ENCODE assay signal across 9 mouse cellular contexts in the genomic region with DNA sequence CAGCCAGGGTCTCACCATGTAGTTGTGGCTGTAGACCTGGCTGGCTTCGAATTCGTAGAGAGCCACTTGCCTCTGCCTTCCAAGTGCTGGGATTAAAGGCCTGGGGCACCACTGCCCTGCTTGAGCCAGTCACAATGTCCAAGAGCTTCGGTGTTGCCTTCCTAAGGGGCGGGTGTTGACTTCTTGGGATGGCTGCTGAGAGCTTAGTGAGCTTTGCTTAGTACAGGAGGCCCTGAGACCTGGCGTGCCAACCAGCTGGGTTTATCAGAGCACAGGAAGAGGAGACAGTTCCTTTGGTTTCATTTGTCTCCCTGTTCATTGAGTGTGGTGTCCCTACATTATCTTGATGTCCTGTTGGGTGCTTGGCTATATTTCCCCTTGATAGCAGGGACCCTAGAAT. TPM values are rescaled to one million over a fixed set of nuclear protein-coding genes. Genes with fewer than 3 reads are reported as not detected.
DNase-seq lines count a peak whose midpoint lies in the region; ATAC-seq and TF ChIP-seq lines count a peak whose summit lies in the region.
"Had no signal": no experiment of that assay in that cellular context is flagged by ENCODE, and none has a peak within 500 bp of the region (broad histone marks: within the 10 kb centered on the region; RNA-seq: fewer than 3 reads in every experiment).

No protein-coding gene starts in this region.

- no peak for TF ChIP-seq POLR2A in cortical plate, adult 2 months (IDR thresholded peaks at IDR 0.05; ENCODE audit: extremely low read depth, insufficient read depth, low read length)

- H3K36me3 ChIP-seq in heart, embryonic 15.5 days: no peaks in the 10 kb centered on the region
- no peaks in the 10 kb centered on the region for H3K36me3 ChIP-seq in intestine, embryonic 15.5 days
- no peaks in the 10 kb centered on the region for H3K36me3 ChIP-seq in midbrain, embryonic 13.5 days

- H3K9ac ChIP-seq in heart, embryonic 15.5 days: peak overlapping the region; percentile 88
- peak overlapping the region; percentile 78 for H3K9ac ChIP-seq in intestine, embryonic 15.5 days
- peak overlapping the region; percentile 93 for H3K9ac ChIP-seq in midbrain, embryonic 13.5 days (replicated peaks)

- no peak for DNase-seq in heart, adult 8-10 months (ENCODE audit: low spot score)
- no peak for DNase-seq in gastrocnemius, postnatal 4 days (ENCODE audit: low spot score in 2 of 2)
- DNase-seq in gastrocnemius, postnatal 10 days: no peak
- no peak for DNase-seq in cerebellum, adult 9-10 months
- DNase-seq: cerebellum, adult 2 months had no signal

- no peak for TF ChIP-seq CTCF in cortical plate, adult 2 months (IDR thresholded peaks at IDR 0.05; ENCODE audit: extremely low read depth, insufficient read depth, low read length)

- 18% methylated on average over 5 of the region's 5 CpGs for WGBS in heart, embryonic 15.5 days
- 23% methylated on average over 5 of the region's 5 CpGs for WGBS in intestine, embryonic 15.5 days
- WGBS in midbrain, embryonic 13.5 days: 33% methylated on average over 5 of the region's 5 CpGs

- H3K4me2 ChIP-seq in heart, embryonic 15.5 days: peak overlapping the region; percentile 79
- peak overlapping the region; percentile 90 for H3K4me2 ChIP-seq in intestine, embryonic 15.5 days (replicated peaks)
- H3K4me2 ChIP-seq in midbrain, embryonic 13.5 days (replicated peaks): peak overlapping the region; percentile 76

- peaks cover 72% of the 10 kb centered on the region for H3K4me1 ChIP-seq in heart, embryonic 15.5 days (replicated peaks)
- peaks cover 10% of the 10 kb centered on the region; the same call in 1 of the 2 replicates for H3K4me1 ChIP-seq in cortical plate, adult 2 months (ENCODE audit: control insufficient read depth, insufficient read depth, low read length)
- peaks cover 69% of the 10 kb centered on the region for H3K4me1 ChIP-seq in intestine, embryonic 15.5 days (replicated peaks)
- H3K4me1 ChIP-seq in midbrain, embryonic 13.5 days (replicated peaks): peaks cover 73% of the 10 kb centered on the region

- ATAC-seq in heart, embryonic 15.5 days (replicated peaks; ENCODE audit: insufficient number of reproducible peaks, insufficient read depth, low FRiP score, low read depth): no peak
- ATAC-seq in intestine, embryonic 15.5 days: no peak
- ATAC-seq in midbrain, embryonic 13.5 days: no peak

- no peaks in the 10 kb centered on the region for H3K9me3 ChIP-seq in heart, embryonic 15.5 days (replicated peaks)
- H3K9me3 ChIP-seq in intestine, embryonic 15.5 days: no peaks in the 10 kb centered on the region
- no peaks in the 10 kb centered on the region for H3K9me3 ChIP-seq in midbrain, embryonic 13.5 days

- H3K4me3 ChIP-seq in heart, embryonic 15.5 days: peak overlapping the region; percentile 89
- H3K4me3 ChIP-seq in cortical plate, adult 2 months (ENCODE audit: insufficient read depth, low read length): peak overlapping the region; percentile 68
- peak overlapping the region; percentile 74 for H3K4me3 ChIP-seq in intestine, embryonic 15.5 days (replicated peaks)
- H3K4me3 ChIP-seq in midbrain, embryonic 13.5 days (replicated peaks): peak overlapping the region; percentile 72

- no peaks in the 10 kb centered on the region for H3K27me3 ChIP-seq in heart, embryonic 15.5 days
- H3K27me3 ChIP-seq in intestine, embryonic 15.5 days (replicated peaks): no peaks in the 10 kb centered on the region
- H3K27me3 ChIP-seq in midbrain, embryonic 13.5 days: no peaks in the 10 kb centered on the region

- peak overlapping the region; percentile 96 for H3K27ac ChIP-seq in heart, embryonic 15.5 days
- H3K27ac ChIP-seq in cortical plate, adult 2 months (ENCODE audit: insufficient read depth, low read length): peak overlapping the region; percentile 49; the same call in 1 of the 2 replicates
- peak overlapping the region; percentile 83 for H3K27ac ChIP-seq in intestine, embryonic 15.5 days
- no peak overlapping the region; the same call in 1 of the 2 replicates for H3K27ac ChIP-seq in midbrain, embryonic 13.5 days

RNA-seq across cellular contexts. Expression of gene Fam129b, which starts 1.4 kb away (rescaled TPM):
- polyA plus RNA-seq in heart, embryonic 15.5 days (2015; fragmentation: Nextera tagmentation; extraction: Ambion mirVana): 43.0 and 57.4 TPM in 2 replicates
- 10 to 100 TPM; 19.1 to 26.8 (median 22.6) TPM for total RNA-seq in heart, adult 8-10 months (2022)
- 27.1 and 29.0 TPM in 2 replicates for polyA plus RNA-seq in cortical plate, adult 2 months (2012; rRNA removed)
- polyA plus RNA-seq in intestine, embryonic 15.5 days (2015; fragmentation: Nextera tagmentation; extraction: Ambion mirVana): 40.4 and 42.2 TPM in 2 replicates
- polyA plus RNA-seq in midbrain, embryonic 13.5 days (2015; fragmentation: Nextera tagmentation; extraction: Ambion mirVana): 20.9 and 27.5 TPM in 2 replicates
- 10 to 100 TPM; 26.8 to 27.5 TPM for total RNA-seq in gastrocnemius, postnatal 4 days (2021)
- total RNA-seq in gastrocnemius, postnatal 10 days (2021): 10 to 100 TPM; 16.5 to 22.5 TPM

RNA-seq across cellular contexts. Expression of gene Stxbp1, which starts 30.3 kb away (rescaled TPM):
- 23.8 and 28.3 TPM in 2 replicates for polyA plus RNA-seq in heart, embryonic 15.5 days (2015; fragmentation: Nextera tagmentation; extraction: Ambion mirVana)
- total RNA-seq in heart, adult 8-10 months (2022): 10 to 100 TPM in 3 of 4 experiments, 1 to 10 TPM in 1; 8.5 to 10.8 (median 10.5) TPM
- 709 and 713 TPM in 2 replicates for polyA plus RNA-seq in cortical plate, adult 2 months (2012; rRNA removed)
- 21.2 and 22.1 TPM in 2 replicates for polyA plus RNA-seq in intestine, embryonic 15.5 days (2015; fragmentation: Nextera tagmentation; extraction: Ambion mirVana)
- polyA plus RNA-seq in midbrain, embryonic 13.5 days (2015; fragmentation: Nextera tagmentation; extraction: Ambion mirVana): 165 and 168 TPM in 2 replicates
- 10 to 100 TPM; 16.3 to 16.9 TPM for total RNA-seq in gastrocnemius, postnatal 4 days (2021)
- total RNA-seq in gastrocnemius, postnatal 10 days (2021): 10 to 100 TPM; 10.5 to 18.5 TPM
